Mouse (Mus musculus): ENCODE data around the gene Ppp6r1.

DNA sequence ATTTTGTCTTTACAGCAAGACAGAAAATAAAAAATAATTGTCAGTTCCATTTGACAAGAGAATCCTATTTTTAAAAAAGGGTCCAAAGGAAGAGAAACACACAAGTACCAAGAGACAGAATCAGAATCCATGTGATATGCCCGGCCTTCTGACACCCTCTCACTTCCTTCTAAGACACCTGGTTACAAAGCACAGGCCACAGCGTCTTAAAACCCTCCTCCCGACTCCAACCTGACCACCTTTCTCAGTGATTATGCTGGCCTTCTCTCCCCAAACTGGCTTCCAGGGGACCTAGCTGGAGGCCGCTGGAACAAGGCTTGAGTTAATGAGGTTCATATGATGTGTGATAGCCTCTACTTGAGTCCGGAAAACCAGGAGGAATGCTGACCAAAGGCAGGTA lies 5.5 kb downstream of the Ppp6r1 start:
- TF ChIP-seq CTCF (IDR thresholded peaks at IDR 0.05; ENCODE audit: control insufficient read depth, insufficient read depth, low read length) (no peak), POLR2A (IDR thresholded peaks at IDR 0.05; ENCODE audit: borderline replicate concordance, control insufficient read depth, low read depth, low read length) (no peak)
